Mouse (Mus musculus) kidney, adult 2 months (tissue): ENCODE results near the gene Dcst2.

Experiments used
- CTCF ChIP-seq: fragments of 200-500 bp; conservative IDR thresholded peaks from 2 replicates; pipeline ENCODE4 v1.5.1; 2011; ENCODE audit warnings: low read depth, mild to moderate bottlenecking, control low read depth, low read length, moderate library complexity, mixed read lengths; ENCODE audit not compliant: insufficient read depth, insufficient read length
- POLR2A ChIP-seq: fragments of 200-500 bp; IDR thresholded peaks from one replicate; pipeline ENCODE4 v1.6.1; 2011; ENCODE audit warnings: low read depth, low read length, control low read depth

- TF ChIP-seq CTCF: no peak
- TF ChIP-seq POLR2A: no peak
Observed at GRCm38 (mm10) chr3:89367338-89367737, 5.6 kb downstream of the Dcst2 start.
